Mouse (Mus musculus) R1 (cell line): ENCODE data around the gene Srp68.
A peak's percentile ranks its signal among the peaks of the same experiment; 100 is the strongest.

Experiments used
- DNase-seq: peaks from one replicate; pipeline ENCODE4 v3.0.0-alpha.2; 2018; ENCODE audit warnings: low read depth, low spot score

Srp68 gene

DNA sequence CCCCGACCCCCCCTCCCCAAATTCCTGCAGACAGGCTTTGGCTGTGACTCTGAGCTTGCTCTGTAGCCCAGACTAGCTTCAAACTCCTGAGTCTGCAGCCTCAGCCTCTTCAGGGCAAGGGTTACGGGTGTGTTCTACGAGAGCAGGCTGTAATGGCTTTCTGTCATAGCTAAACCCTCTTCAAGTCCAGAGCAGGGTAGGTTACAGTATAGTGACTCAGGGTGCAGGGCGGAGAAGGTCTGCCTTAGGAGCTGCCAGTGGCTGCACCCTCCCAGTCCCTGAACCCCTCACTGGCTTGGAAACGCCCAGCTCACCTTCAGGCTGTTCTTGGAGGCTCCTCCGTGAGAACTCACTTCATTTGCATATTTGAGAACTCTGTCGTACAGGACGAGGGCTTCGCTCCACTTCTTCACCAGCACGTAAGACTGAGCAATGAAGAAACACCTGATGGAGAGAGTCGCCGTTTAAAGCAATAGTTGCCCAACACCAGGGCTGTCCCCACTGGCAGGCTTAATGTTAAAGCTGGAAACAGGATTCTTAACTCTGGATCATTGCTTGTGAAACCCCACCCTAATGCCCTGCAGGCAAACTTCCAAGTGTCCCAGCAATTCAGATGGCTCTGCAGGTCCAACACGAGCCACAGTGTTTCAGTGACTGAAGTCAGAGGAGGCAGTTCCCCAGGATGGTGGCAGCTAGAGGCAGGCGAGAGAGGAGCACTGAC is 26.4 kb downstream of the Srp68 start:
- no peak for DNase-seq

DNA sequence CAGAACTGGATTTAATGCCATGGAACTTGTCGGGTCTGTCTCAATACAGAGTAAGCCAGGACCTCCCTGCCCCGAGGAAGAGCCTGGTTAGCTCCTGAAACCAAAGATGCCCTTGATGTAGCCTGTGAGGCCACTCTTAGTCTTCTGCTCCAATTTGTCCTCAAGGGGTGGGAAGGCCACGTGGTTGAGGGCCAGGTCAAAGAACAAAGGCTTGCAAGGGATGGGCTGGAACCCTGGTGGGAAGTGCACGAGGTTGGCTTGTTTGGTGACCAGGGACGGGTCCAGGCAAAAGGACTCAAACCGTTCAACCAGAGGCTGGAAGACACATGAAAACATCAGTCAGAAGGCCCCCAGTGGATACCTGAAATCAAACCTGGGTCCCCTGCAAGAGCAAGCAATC is 28.4 kb downstream of the Srp68 start:
- DNase-seq: no peak

DNA sequence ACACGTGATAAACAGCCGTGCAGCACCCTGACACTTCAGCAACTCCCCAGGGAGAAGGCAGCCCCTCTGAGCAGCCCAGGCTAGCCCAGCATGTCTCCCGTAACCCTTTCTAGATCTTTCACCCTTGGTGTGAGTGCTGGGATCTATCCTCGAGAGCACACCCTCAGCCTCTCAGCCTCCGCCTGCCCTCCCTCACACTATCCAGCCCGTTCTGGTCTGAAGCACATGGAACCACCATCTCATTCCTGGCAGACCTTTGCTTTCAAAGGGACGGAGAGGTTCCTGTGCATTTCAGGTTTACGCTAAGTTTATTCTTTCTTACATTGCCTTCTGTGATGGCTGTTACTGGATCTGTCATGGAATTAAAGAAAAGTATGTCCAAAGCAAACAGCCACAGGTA is 29.4 kb downstream of the Srp68 start:
- DNase-seq: no peak

DNA sequence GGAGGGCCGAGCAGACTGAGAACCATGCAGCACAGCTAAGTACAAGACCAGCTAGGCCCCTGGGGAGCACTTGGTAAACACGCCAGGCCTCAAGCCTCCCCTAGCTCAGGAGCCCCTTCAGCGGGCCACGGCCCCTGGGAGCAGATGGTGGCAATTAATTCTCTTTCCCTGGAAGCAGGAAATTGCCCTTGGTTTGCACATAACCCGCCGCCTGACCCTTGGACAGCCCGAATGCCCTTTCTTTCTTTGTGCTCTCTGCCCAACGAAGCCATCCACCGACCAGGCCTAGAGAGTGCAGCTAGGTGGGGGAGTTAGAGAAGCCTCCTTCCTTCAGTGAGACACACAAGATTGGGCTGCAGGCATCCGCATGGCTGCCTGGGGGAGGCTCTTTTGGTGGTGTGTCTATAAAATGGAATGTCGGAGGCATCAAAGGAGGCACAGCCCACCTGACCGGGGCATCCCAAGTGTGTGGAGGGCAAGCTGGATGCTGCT is 32.2 kb downstream of the Srp68 start:
- DNase-seq: no peak

DNA sequence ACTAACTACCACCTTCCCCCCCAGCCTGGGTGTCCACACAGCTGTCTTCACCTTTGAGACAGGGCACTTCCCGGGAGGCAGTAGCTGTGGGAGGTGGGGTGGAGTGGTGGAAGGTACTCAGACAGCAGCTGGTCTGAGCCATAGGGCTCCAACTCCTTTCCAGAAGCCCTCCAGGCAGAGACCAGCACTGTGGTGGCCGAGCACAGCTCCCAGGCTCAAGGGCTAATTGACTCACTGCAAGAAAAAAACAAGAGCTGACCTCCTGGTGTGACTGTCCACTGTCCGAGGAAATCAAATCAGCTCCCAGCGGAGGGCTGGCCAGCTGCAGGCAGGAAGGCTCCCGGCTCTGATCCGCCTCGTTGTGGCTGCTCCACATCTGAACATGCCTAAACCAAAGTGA is 34.2 kb downstream of the Srp68 start:
- no peak for DNase-seq

DNA sequence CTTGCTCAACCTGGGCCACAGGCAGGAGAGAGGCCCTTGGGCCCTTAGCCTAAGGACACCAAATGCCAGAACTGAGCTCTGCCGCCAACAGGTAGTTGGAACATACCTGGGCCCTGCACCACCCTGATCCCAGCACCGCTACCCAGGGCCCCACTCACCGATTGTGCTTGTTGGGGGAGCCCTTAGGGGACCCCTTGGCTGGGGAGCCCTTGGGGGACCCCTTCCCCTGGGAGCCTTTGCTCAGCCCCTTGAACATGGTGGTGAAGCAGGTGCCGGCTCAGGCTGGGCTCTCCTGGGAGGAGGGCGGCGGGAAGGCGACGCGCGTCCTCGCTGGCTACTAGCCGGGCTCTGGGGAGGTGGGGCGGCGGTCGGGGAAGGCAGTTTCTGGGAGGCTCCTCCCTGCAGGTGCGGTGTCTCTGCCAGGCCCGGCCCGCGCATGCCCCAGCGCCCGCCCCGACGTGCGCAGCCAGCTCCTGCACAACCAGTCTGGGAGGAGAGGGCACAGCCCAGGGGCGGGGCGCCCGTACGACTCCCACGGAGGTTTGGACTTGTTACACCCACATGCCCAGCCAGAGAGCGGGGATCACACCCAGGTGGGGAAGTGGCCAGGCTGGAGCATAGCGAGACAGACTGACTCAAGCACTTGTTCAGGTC is 36.1 kb downstream of the Srp68 start, which contains the start of gene Evpl:
Gene Evpl, minus strand, starts transcription at position 336 of the 654 bp plus-strand sequence.
- DNase-seq: peak; percentile 60

DNA sequence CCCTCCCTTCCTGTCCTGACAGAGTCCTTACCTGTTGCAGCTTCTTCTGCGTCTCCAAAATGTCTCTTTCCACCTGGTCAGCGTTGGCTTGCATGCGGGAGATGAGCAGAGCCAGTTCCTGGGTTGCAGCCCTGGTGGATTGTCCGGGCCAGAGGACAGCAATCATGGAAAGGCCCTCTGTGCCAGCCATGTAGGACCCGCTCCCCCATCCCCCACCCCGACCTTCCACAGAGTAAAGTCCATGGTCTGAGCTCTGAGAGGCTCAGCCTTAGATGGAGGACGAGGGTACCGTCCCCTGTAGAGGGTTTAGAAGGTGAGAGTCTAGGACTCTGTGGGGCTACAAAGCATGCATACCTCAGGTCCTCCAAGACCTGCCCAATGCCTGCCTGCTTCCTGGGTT is 39.1 kb downstream of the Srp68 start:
- no peak for DNase-seq

DNA sequence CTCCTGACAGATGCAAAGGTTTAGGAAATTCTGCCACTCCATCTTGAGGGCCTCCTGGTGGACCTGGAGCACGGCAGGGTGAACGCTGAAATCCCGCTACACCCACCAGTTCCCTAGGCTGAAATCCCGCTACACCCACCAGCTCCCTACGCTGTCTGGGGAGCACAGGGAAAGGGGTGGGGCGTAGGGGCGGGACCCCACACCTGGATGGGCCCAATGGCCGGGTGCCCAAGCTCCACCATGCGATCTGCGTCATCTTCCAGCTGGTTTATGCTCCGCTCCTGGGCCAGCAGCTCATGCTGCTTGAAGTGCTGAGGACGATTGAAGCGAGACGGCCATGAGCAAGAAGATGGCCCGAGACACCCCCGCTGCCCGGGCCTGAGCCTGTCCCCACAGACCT is 41.6 kb downstream of the Srp68 start:
- DNase-seq: peak; percentile 63

DNA sequence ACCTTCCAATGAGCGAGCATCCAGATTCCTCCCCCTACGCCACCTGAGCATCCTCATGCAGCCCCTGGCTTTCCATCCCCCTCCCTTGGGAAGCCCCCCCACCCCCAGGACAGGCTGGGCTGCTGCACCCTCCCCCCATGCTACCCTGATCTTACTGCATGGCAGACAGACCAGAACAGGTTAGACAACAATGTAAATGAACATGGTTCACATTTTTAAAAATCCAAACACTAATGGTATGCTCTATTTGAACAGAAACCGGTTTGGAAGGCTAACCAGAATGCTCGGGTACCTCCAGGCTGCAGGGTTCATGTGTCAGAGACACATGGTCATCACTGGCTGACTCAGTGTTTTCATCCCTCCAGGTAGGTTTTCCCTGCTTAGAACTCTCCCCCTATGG is 45.3 kb downstream of the Srp68 start:
- DNase-seq: no peak

DNA sequence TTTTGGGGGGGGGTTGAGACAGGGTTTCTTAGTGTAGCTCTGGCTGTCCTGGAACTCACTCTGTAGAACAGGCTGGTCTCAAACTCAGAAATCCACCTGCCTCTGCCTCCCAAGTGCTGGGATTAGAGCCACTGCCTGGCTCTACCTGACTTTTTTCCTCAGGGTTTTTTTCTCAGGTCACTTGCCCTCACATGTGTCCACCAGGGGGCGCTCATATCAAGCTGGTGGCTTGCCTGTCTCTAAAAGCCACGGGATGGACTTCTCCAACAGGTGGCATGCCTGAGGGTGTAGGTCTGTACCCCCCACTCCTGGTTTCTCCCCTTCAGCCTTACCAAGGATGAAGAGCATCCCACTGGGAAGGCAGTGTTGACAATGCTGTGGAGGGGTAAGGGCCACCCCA is 47.6 kb downstream of the Srp68 start:
- DNase-seq: peak; percentile 87

DNA sequence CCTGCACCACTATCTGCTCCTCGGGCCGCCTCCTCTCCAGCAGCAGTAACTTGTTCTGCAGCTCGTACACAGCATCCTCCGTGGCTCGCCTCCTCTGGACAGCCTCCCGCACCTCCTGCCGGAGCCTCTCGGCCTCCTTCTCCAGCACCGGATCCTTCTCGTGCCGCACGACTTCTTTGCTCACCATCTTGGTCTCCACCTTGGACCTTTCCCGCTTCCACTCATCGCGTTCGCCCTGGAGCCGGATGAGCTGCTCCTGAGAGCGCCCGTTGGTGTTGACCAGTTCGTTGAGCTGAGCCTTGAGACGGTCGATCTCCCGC is 51.3 kb downstream of the Srp68 start:
- no peak for DNase-seq

DNA sequence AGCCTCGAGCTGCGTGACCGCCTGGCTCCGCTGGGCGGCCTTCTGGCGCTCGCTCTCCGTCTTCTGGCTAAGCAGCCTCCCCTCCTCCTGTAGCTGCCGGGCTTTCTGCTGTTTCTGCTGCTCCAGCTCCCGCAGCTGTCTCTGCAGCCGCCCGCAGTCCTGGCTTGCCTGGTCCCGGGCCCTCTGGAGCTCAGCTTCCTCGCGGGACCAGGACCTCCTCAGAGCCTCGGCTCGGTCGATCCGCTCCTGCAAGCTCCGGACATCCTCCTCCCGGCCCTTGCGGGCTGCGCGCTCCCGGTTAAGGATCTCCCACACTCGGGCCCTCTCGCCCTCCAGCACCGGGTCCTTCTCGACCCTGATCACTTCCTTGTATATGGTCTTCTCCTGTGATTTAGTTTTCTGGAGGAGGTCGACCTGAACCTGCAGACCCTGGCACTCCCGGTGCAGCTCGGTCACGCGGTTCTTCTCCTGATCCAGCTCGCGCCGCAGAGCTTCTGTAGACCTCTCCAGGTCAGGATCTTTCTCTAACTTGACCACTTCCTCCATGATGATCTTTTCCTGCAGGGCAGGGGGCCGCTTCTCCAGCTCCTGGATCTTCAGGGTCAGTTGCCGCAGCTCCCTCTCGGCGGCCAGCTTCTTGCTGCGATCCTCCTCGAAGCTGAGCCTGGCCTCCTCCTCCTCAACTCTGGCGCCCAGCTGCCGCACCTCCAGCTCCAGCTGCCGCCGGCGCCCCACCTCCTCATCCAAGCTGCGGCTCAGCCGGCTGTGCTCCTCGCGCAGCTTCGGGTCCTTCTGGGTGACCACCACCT is 51.9 kb downstream of the Srp68 start:
- DNase-seq: peak; percentile 57

DNA sequence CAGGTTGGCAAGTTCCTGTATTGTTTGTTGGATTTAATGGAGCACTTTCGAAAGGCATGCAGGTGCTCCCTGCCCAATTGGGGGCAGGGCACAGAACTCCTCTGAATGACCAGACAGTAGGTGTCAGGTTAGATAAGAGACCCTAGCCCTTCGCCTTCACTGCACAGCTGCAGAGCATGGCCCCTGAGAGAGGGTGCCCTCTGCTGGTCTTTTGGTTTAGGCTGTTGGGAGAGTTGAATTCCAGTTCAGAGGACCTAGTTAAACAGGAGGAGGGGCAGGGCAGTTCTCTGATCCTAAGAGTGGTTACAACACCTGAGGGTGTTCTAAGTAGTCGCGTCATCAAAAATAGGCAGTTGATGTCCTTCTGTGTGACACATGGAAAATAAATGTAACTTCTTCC is 54.1 kb downstream of the Srp68 start:
- DNase-seq: peak; percentile 81

DNA sequence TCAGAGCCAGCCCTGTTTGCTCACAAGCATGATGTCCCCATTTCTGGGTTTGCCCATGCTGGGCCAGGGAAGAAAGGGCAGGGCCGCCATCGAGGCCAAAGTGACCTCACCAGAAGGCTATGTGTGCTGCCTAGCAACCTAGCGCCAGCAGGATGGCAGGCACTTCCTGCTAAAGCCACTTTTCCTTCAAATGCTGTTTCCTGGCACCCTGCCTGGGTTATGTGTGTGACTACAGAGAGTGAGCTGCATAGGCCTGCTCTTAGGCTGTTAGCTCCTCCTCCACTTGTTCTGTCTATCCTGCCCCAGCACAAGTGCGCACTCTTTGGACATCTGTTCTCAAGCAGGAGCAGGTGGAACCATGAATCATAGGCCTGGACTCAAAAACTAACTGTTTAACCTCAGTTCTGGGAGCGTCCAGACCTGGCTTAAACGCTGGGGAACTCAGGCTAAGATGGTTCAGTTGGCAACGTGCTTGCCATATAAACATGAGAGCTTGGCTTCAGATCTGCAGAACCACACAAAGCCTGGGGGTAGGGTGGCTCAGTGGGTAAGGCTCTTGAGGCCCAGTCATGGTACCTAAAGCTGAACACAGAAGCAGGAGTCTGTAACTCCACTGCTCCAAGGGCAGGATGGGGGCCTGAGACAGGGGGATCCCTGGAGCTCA is 55.1 kb downstream of the Srp68 start:
- DNase-seq: peak; percentile 36

DNA sequence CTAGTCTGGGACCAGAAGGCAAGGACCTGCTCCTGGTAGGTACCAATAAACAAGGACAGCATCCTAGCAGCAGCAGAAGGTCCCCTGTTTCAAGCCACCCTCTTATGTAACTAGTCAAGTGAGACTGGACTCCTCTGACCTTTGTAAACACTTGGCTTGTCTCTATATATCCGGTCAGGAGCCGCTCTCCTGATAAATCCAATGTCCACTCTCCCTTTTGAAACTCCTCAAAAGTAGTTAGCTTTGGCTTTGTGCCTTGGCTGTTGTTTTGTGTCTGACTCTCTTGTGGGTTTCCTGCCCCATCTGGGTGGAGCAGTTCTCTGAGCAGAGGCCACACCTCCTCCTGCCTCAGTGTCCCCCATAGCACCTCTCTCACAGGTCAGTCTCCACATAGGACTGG is 55.8 kb downstream of the Srp68 start:
- DNase-seq: no peak

DNA sequence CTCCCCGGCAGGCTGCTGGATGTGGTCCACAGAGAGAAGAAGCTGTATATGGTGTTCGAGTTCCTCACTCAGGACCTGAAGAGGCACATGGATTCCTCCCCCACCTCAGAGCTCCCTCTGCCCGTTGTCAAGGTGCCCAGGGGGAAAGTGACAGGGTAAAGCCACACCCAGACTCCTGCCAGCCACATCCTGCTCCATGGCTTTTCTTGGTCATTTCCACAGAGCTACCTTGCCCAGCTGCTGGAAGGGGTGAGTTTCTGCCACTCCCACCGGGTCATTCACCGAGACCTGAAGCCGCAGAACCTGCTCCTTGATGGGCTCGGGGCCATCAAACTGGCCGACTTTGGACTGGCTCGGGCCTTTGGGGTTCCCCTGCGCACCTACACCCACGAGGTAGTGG is 57.5 kb downstream of the Srp68 start:
- DNase-seq: no peak

DNA sequence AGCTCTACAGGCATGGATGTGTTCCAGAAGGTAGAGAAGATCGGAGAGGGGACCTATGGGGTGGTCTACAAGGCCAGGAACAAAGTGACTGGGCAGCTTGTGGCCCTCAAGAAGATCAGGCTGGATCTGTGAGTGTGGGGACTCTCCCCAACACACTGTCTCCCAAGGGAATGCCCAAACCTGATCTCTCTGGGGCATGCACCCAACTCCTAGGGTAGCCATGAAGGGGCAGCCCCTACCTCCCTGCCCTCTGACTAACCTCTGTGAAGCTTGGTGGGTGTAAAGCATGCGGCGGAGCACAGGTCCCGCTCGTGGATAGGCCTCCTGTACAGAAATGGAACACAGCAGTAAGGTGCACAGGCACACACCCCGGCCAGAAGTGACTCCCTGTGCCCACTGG is 58.0 kb downstream of the Srp68 start:
- no peak for DNase-seq

DNA sequence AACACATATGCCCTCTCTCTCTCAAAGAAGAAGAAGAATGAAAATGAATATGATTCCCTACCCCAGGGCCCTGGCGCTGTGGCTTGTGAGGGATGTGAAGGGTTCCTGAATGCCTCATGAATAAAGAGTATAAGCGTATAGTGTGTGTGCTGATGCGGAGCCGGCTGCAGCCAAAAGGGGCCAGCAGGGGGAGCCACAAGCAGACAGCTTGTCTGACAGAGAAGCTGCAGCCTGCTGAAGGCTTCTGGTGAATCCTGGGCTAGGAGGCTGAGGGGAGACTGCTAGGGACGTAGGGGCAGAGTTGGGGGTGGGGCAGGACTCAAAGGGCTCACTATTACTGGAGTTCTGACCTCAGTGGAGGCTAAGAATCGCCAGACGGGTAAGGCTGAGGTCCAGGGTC is 58.8 kb downstream of the Srp68 start:
- peak; percentile 82 for DNase-seq

DNA sequence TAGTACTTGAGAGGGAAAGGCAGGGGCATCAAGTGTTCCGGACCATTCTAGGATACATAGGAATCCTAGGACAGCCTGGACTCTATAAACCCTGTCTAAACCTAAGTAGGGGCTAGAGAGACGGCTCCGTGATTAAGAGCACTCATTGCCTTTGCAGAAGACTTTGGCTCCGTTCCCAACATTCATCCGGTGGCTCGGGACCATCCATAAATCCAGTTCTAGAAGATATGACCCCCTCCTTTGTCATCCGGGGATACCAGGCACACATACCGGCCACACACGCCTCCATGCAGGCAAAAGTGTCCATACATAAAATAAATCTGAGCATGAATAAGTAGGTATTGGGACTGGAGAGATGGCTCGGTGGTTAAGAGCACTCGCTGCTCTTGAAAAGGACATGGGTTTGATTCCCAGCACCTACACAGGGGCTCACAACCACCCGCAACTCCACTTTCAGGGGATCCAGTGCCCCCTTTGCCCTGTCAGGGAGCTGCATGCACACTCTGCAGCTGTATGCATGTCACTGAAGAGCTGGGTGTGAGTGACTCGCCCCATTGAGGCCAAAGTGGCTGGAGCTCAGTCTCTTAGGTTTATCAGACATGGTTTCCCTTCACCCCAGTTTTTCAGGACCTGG is 60.0 kb downstream of the Srp68 start:
- DNase-seq: no peak

DNA sequence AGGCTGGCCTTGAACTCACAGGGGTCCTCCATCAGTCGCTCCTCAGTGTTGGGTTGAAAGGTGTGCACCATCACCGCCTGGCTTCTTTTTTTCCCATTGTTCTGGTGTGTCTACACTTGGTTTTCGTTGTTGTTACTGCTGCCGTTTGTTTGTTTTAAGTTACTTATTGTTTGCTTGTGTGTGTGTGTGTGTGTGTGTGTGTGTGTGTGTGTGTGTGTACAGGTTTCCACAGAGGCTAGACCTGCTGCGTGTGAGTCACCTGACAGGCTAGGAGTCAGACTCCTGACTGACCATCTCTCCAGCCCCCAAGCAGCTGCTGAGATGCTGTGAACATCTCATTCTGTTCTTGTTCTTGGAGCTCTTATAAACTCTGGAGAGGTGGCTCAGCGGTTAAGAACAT is 61.2 kb downstream of the Srp68 start:
- no peak for DNase-seq

DNA sequence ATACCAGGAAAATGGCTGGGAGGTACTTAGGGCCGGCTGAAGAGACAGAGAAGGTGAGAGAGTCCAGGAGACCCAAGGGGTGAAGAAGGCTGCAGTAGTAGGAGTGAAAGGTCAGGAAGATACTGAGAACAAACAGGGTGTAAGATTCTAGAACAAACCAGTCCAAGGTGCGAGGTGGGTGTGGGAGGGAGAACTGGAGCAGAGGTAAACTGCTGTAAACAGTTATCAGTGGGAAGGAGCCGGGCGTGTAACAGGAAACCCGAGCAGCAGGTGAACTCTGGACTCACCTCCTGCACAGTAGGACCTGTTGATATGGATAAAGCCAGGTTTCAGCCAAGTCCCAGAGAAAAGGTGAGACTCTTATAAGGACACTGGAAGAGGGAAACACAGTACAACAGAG is 63.3 kb downstream of the Srp68 start:
- peak; percentile 48 for DNase-seq

DNA sequence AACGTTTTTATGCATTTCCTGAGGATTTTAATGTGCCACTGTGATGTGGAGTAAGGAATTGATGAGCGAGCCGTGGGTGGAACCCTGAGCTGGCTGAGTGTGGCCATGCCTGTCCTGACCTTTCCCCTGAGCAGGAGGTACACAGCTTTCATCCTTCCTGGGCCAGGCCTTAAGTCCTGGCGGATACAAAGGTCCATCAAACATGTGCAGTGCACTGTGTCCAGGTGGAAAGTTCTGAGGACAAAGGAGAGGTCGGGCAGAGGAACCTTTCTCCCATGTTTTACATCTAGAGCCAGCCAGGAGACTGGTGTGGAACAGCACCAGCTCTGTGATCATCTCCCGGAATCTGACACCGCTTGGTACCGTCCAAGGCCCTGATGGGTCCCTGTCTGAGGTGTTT is 64.8 kb downstream of the Srp68 start:
- DNase-seq: no peak
